Mouse (Mus musculus): ENCODE data around the gene Eif3k.

Eif3k gene

GRCm38 (mm10) chr7:29000651-29001605 lies 19.3 kb upstream of the Eif3k start:
- Histone ChIP-seq H3K36me3 (ENCODE audit: insufficient read depth, low read length) (peaks cover 21% of the 10 kb centered on the region), H3K27me3 (ENCODE audit: insufficient read depth, low read length) (peaks cover 11% of the 10 kb centered on the region; the same call in 1 of the 2 replicates), H3K9me3 (ENCODE audit: low read length) (peaks cover 3% of the 10 kb centered on the region; the same call in 1 of the 2 replicates), H3K4me1 (replicated peaks; ENCODE audit: low read depth, low read length) (peaks cover 39% of the 10 kb centered on the region), H3K4me3 (replicated peaks; ENCODE audit: low read length) (peak overlapping the region; percentile 79)
- TF ChIP-seq NANOG (IDR thresholded peaks at IDR 0.05; ENCODE audit: borderline replicate concordance, low read length) (no peak), POU5F1 (IDR thresholded peaks at IDR 0.05; ENCODE audit: borderline replicate concordance, low read length) (no peak), CTCF (conservative IDR thresholded peaks at IDR 0.05; ENCODE audit: low read length) (no peak)

GRCm38 (mm10) chr7:28993402-28993801 lies 11.7 kb upstream of the Eif3k start:
- Histone ChIP-seq H3K4me1 (replicated peaks; ENCODE audit: low read depth, low read length) (peaks cover 50% of the 10 kb centered on the region), H3K27me3 (ENCODE audit: insufficient read depth, low read length) (0 out of 2 replicates have a peak, but pooled peaks cover 2% of the 10 kb centered on the region), H3K9me3 (ENCODE audit: low read length) (no peaks in the 10 kb centered on the region), H3K36me3 (ENCODE audit: insufficient read depth, low read length) (peaks cover 26% of the 10 kb centered on the region), H3K4me3 (replicated peaks; ENCODE audit: low read length) (no peak overlapping the region)
- TF ChIP-seq CTCF (conservative IDR thresholded peaks at IDR 0.05; ENCODE audit: low read length): no peak
- TF ChIP-seq POU5F1 (IDR thresholded peaks at IDR 0.05; ENCODE audit: borderline replicate concordance, low read length): no peak
- TF ChIP-seq NANOG (IDR thresholded peaks at IDR 0.05; ENCODE audit: borderline replicate concordance, low read length): no peak

- Histone ChIP-seq H3K36me3 (ENCODE audit: insufficient read depth, low read length) (peaks cover 30% of the 10 kb centered on the region), H3K4me1 (replicated peaks; ENCODE audit: low read depth, low read length) (peaks cover 50% of the 10 kb centered on the region), H3K27me3 (ENCODE audit: insufficient read depth, low read length) (no peaks in the 10 kb centered on the region), H3K9me3 (ENCODE audit: low read length) (no peaks in the 10 kb centered on the region), H3K4me3 (replicated peaks; ENCODE audit: low read length) (no peak overlapping the region)
- TF ChIP-seq POU5F1 (IDR thresholded peaks at IDR 0.05; ENCODE audit: borderline replicate concordance, low read length) (no peak), NANOG (IDR thresholded peaks at IDR 0.05; ENCODE audit: borderline replicate concordance, low read length) (no peak), CTCF (conservative IDR thresholded peaks at IDR 0.05; ENCODE audit: low read length) (no peak)
Measured at GRCm38 (mm10) chr7:28992997-28993396, 11.3 kb upstream of the Eif3k start.

GRCm38 (mm10) chr7:28991616-28992015 lies 10.0 kb upstream of the Eif3k start:
- TF ChIP-seq CTCF (conservative IDR thresholded peaks at IDR 0.05; ENCODE audit: low read length) (peak; percentile 96), POU5F1 (IDR thresholded peaks at IDR 0.05; ENCODE audit: borderline replicate concordance, low read length) (no peak), NANOG (IDR thresholded peaks at IDR 0.05; ENCODE audit: borderline replicate concordance, low read length) (no peak)
- Histone ChIP-seq H3K36me3 (ENCODE audit: insufficient read depth, low read length) (peaks cover 41% of the 10 kb centered on the region), H3K4me3 (replicated peaks; ENCODE audit: low read length) (0 out of 2 replicates have a peak overlapping the region, but pooled peaks have one; percentile 75), H3K4me1 (replicated peaks; ENCODE audit: low read depth, low read length) (peaks cover 50% of the 10 kb centered on the region), H3K27me3 (ENCODE audit: insufficient read depth, low read length) (no peaks in the 10 kb centered on the region), H3K9me3 (ENCODE audit: low read length) (no peaks in the 10 kb centered on the region)

GRCm38 (mm10) chr7:28990766-28991273 lies 9.2 kb upstream of the Eif3k start:
- TF ChIP-seq POU5F1 (IDR thresholded peaks at IDR 0.05; ENCODE audit: borderline replicate concordance, low read length): no peak
- TF ChIP-seq CTCF (conservative IDR thresholded peaks at IDR 0.05; ENCODE audit: low read length): no peak
- no peak for TF ChIP-seq NANOG (IDR thresholded peaks at IDR 0.05; ENCODE audit: borderline replicate concordance, low read length)
- Histone ChIP-seq H3K4me3 (replicated peaks; ENCODE audit: low read length) (peak overlapping the region; percentile 75), H3K27me3 (ENCODE audit: insufficient read depth, low read length) (no peaks in the 10 kb centered on the region), H3K36me3 (ENCODE audit: insufficient read depth, low read length) (peaks cover 41% of the 10 kb centered on the region), H3K9me3 (ENCODE audit: low read length) (no peaks in the 10 kb centered on the region), H3K4me1 (replicated peaks; ENCODE audit: low read depth, low read length) (peaks cover 53% of the 10 kb centered on the region)

GRCm38 (mm10) chr7:28985207-28985606 lies 3.5 kb upstream of the Eif3k start:
- H3K4me1 ChIP-seq (replicated peaks; ENCODE audit: low read depth, low read length): peaks cover 48% of the 10 kb centered on the region

GRCm38 (mm10) chr7:28984452-28984851 lies 2.8 kb upstream of the Eif3k start:
- Histone ChIP-seq H3K4me1 (replicated peaks; ENCODE audit: low read depth, low read length) (peaks cover 47% of the 10 kb centered on the region), H3K9me3 (ENCODE audit: low read length) (no peaks in the 10 kb centered on the region), H3K27me3 (ENCODE audit: insufficient read depth, low read length) (no peaks in the 10 kb centered on the region), H3K36me3 (ENCODE audit: insufficient read depth, low read length) (peaks cover 41% of the 10 kb centered on the region), H3K4me3 (replicated peaks; ENCODE audit: low read length) (no peak overlapping the region)
- TF ChIP-seq CTCF (conservative IDR thresholded peaks at IDR 0.05; ENCODE audit: low read length) (no peak), POU5F1 (IDR thresholded peaks at IDR 0.05; ENCODE audit: borderline replicate concordance, low read length) (no peak), NANOG (IDR thresholded peaks at IDR 0.05; ENCODE audit: borderline replicate concordance, low read length) (no peak)

More at GRCm38 (mm10) chr7:28985207-28985606, 3.5 kb upstream of the Eif3k start:
- Histone ChIP-seq H3K36me3 (ENCODE audit: insufficient read depth, low read length) (peaks cover 42% of the 10 kb centered on the region), H3K4me3 (replicated peaks; ENCODE audit: low read length) (no peak overlapping the region), H3K27me3 (ENCODE audit: insufficient read depth, low read length) (no peaks in the 10 kb centered on the region), H3K9me3 (ENCODE audit: low read length) (no peaks in the 10 kb centered on the region)
- TF ChIP-seq POU5F1 (IDR thresholded peaks at IDR 0.05; ENCODE audit: borderline replicate concordance, low read length) (no peak), NANOG (IDR thresholded peaks at IDR 0.05; ENCODE audit: borderline replicate concordance, low read length) (no peak), CTCF (conservative IDR thresholded peaks at IDR 0.05; ENCODE audit: low read length) (no peak)

- H3K27me3 ChIP-seq (ENCODE audit: insufficient read depth, low read length): no peaks in the 10 kb centered on the region
- no peak for TF ChIP-seq CTCF (conservative IDR thresholded peaks at IDR 0.05; ENCODE audit: low read length)
- TF ChIP-seq POU5F1 (IDR thresholded peaks at IDR 0.05; ENCODE audit: borderline replicate concordance, low read length): no peak
- TF ChIP-seq NANOG (IDR thresholded peaks at IDR 0.05; ENCODE audit: borderline replicate concordance, low read length): no peak
- no peaks in the 10 kb centered on the region for H3K9me3 ChIP-seq (ENCODE audit: low read length)
- peaks cover 54% of the 10 kb centered on the region for H3K4me1 ChIP-seq (replicated peaks; ENCODE audit: low read depth, low read length)
- peak overlapping the region; percentile 91 for H3K4me3 ChIP-seq (replicated peaks; ENCODE audit: low read length)
- H3K36me3 ChIP-seq (ENCODE audit: insufficient read depth, low read length): peaks cover 41% of the 10 kb centered on the region
Measured at GRCm38 (mm10) chr7:28983849-28984248, 2.2 kb upstream of the Eif3k start.
